In the genomic region with DNA sequence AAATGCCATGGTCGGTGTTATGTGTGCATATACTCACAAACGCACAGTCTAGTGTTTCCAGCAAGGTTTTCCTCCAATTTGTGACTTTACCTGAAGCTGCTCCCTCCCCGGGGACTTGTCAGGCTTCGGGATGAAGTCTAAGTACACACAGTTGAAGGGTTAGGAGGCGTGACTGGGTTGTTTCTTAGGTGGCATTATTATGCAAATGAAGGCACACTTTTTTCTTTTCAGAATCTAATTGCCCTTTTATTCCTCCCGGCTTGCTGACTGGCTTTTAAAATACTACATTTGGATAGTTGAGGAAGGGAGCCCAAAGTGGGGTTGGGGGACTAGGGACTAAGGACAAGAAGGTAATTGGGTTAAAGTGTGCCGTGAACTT, we compare ENCODE assay signal across 8 mouse cellular contexts. TPM values are rescaled to one million over a fixed set of nuclear protein-coding genes. Genes with fewer than 3 reads are reported as not detected.
DNase-seq lines count a peak whose midpoint lies in the region; ATAC-seq lines count a peak whose summit lies in the region.

No protein-coding gene starts in this region.

- peaks cover 4 to 20% of the 10 kb centered on the region in 2 experiments for H3K4me1 ChIP-seq in heart, embryonic 14.5 days (ENCODE audit: control insufficient read depth in 2 of 2, insufficient read depth in 2 of 2, low read length in 2 of 2)
- peaks cover 13% of the 10 kb centered on the region; the same call in 1 of the 2 replicates for H3K4me1 ChIP-seq in intestine, embryonic 14.5 days (replicated peaks; ENCODE audit: control insufficient read depth, insufficient read depth, low read length)
- H3K4me1 ChIP-seq in midbrain, embryonic 14.5 days (ENCODE audit: control insufficient read depth, insufficient read depth, low read length), result peaks cover 17% of the 10 kb centered on the region

- H3K36me3 ChIP-seq in heart, embryonic 14.5 days (ENCODE audit: control insufficient read depth, insufficient read depth, low read length), result no peaks in the 10 kb centered on the region
- no peaks in the 10 kb centered on the region for H3K36me3 ChIP-seq in intestine, embryonic 14.5 days (ENCODE audit: control insufficient read depth, insufficient read depth, low read length)
- no peaks in the 10 kb centered on the region for H3K36me3 ChIP-seq in midbrain, embryonic 14.5 days (ENCODE audit: control insufficient read depth, insufficient read depth, low read length)

- no peak overlapping the region for H3K27ac ChIP-seq in heart, embryonic 14.5 days (replicated peaks in 1 of 2; ENCODE audit: control insufficient read depth in 1 of 2, insufficient read depth in 1 of 2, low read depth in 2 of 2, low read length in 2 of 2)
- no peak overlapping the region for H3K27ac ChIP-seq in intestine, embryonic 14.5 days (ENCODE audit: low read depth)
- no peak overlapping the region for H3K27ac ChIP-seq in midbrain, embryonic 14.5 days (replicated peaks; ENCODE audit: low read depth, low read length)

- H3K27me3 ChIP-seq in heart, embryonic 14.5 days (ENCODE audit: control insufficient read depth, insufficient read depth, low read length), result no peaks in the 10 kb centered on the region
- no peaks in the 10 kb centered on the region for H3K27me3 ChIP-seq in intestine, embryonic 14.5 days (replicated peaks; ENCODE audit: control insufficient read depth, insufficient read depth, low read length)
- H3K27me3 ChIP-seq in midbrain, embryonic 14.5 days (ENCODE audit: control insufficient read depth, insufficient read depth, low read length), result peaks cover 5% of the 10 kb centered on the region; the same call in 1 of the 2 replicates

- peak overlapping the region in 1 of 2 experiments; percentile 63; a peak in 1 of 4 replicates for H3K4me3 ChIP-seq in heart, embryonic 14.5 days (ENCODE audit: control insufficient read depth in 1 of 2, insufficient read depth in 1 of 2, low read depth in 1 of 2, low read length in 2 of 2)
- H3K4me3 ChIP-seq in intestine, embryonic 14.5 days (ENCODE audit: low read depth, low read length), result peak overlapping the region; percentile 63
- peak overlapping the region; percentile 62; the same call in 1 of the 2 replicates for H3K4me3 ChIP-seq in midbrain, embryonic 14.5 days (replicated peaks; ENCODE audit: low read depth, low read length)

- ATAC-seq in heart, embryonic 14.5 days (ENCODE audit: insufficient number of reproducible peaks, insufficient read depth, low FRiP score, low read depth), result no peak
- no peak for ATAC-seq in intestine, embryonic 14.5 days (replicated peaks; ENCODE audit: low FRiP score, low TSS enrichment, low read depth)
- ATAC-seq in midbrain, embryonic 14.5 days (ENCODE audit: low FRiP score, low TSS enrichment), result no peak

- H3K9ac ChIP-seq in heart, embryonic 14.5 days (ENCODE audit: low read length), result peak overlapping the region; percentile 75
- no peak overlapping the region for H3K9ac ChIP-seq in intestine, embryonic 14.5 days (ENCODE audit: low read length)
- H3K9ac ChIP-seq in midbrain, embryonic 14.5 days (replicated peaks; ENCODE audit: low read length), result no peak overlapping the region

- 31% methylated on average over 7 of the region's 7 CpGs for WGBS in heart, embryonic 14.5 days
- 28% methylated on average over 7 of the region's 7 CpGs for WGBS in intestine, embryonic 14.5 days
- under 1% methylated on average over 7 of the region's 7 CpGs for WGBS in midbrain, embryonic 14.5 days

- H3K9me3 ChIP-seq in heart, embryonic 14.5 days (ENCODE audit: control insufficient read depth, low read length), result no peaks in the 10 kb centered on the region
- no peaks in the 10 kb centered on the region for H3K9me3 ChIP-seq in intestine, embryonic 14.5 days (ENCODE audit: control insufficient read depth, low read length)
- H3K9me3 ChIP-seq in midbrain, embryonic 14.5 days (ENCODE audit: control insufficient read depth, low read length), result no peaks in the 10 kb centered on the region

- no peak for DNase-seq in heart, adult 18-20 months
- DNase-seq in embryo, embryonic 10 days (ENCODE audit: low spot score), result peak; percentile 35
- DNase-seq in intestine, embryonic 14.5 days (ENCODE audit: low spot score), result no peak
- peak; percentile 46 for DNase-seq in midbrain, embryonic 14.5 days
- DNase-seq in layer of hippocampus, postnatal 36 days, result no peak
- no peak for DNase-seq in thymus, postnatal 4 days
- no peak for DNase-seq in ovary, postnatal 14 days (ENCODE audit: low spot score)

- H3K4me2 ChIP-seq in heart, embryonic 14.5 days (ENCODE audit: low read length), result peak overlapping the region; percentile 99
- H3K4me2 ChIP-seq in intestine, embryonic 14.5 days (ENCODE audit: low read length), result peak overlapping the region; percentile 97
- peak overlapping the region; percentile 99 for H3K4me2 ChIP-seq in midbrain, embryonic 14.5 days (ENCODE audit: low read length)

RNA-seq across cellular contexts. Expression of a gene that starts 3.6 kb away (rescaled TPM):
- 32.3 and 36.1 TPM in 2 replicates for polyA plus RNA-seq in heart, embryonic 14.5 days (2014; fragmentation: Nextera tagmentation; extraction: Ambion mirVana)
- 10 to 100 TPM; 68.5 to 70.4 TPM for total RNA-seq in heart, adult 18-20 months (2021)
- 47.0 and 50.0 TPM in 2 replicates for polyA plus RNA-seq in intestine, embryonic 14.5 days (2014; fragmentation: Nextera tagmentation; extraction: Ambion mirVana)
- polyA plus RNA-seq in midbrain, embryonic 14.5 days (2014; fragmentation: Nextera tagmentation; extraction: Ambion mirVana), result 140 and 144 TPM in 2 replicates
- total RNA-seq in layer of hippocampus, postnatal 36 days (2021), result 100 to 1,000 TPM; 221 to 231 TPM

Comparison
In these comparisons a context has a peak if more than half of its experiments do, and no peak if none do; other contexts are left out.
1. DNase-seq: peak in embryo, embryonic 10 days (single experiment) and midbrain, embryonic 14.5 days (single experiment); none in heart, adult 18-20 months (0 of 2), intestine, embryonic 14.5 days (single experiment), layer of hippocampus, postnatal 36 days (0 of 2), thymus, postnatal 4 days (single experiment) and ovary, postnatal 14 days (single experiment).
2. Peak in every context shown above with its lines, with median percentiles within 50 percentile points of each other: H3K4me2 ChIP-seq.